ENCODE assay signal across 8 mouse cellular contexts in the genomic region with DNA sequence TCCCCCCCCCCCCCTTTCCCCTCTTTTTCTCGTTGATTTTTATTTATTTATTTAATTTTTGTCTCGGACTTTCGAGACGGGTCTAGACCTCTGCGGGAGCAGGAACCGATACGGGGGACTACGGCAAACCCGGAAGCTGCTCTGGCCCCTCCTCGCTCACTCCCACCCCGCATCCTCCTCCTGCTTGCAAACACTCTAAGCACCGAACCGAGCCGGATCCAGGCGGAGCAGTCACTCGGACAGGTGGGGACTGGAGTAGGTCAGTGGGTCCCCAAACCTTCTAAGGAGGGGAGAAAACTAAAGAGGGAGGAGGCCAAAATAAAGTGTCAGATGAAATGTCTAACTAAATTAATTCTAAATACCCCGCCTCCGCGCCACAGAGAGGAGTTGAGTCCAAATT. TPM values are rescaled to one million over a fixed set of nuclear protein-coding genes. Genes with fewer than 3 reads are reported as not detected.
A peak's percentile ranks its signal among the peaks of the same experiment; 100 is the strongest.
DNase-seq lines count a peak whose midpoint lies in the region; ATAC-seq lines count a peak whose summit lies in the region.

No protein-coding gene starts in this region.

- H3K9ac ChIP-seq in heart, embryonic 16.5 days (ENCODE audit: low read length), result no peak overlapping the region
- H3K9ac ChIP-seq in hindbrain, embryonic 12.5 days, result peak overlapping the region; percentile 51; the same call in 1 of the 2 replicates
- no peak overlapping the region for H3K9ac ChIP-seq in midbrain, embryonic 16.5 days (ENCODE audit: low read depth, low read length)

- H3K27ac ChIP-seq in heart, embryonic 16.5 days (ENCODE audit: low read length), result no peak overlapping the region
- H3K27ac ChIP-seq in hindbrain, embryonic 12.5 days, result no peak overlapping the region
- H3K27ac ChIP-seq in midbrain, embryonic 16.5 days (ENCODE audit: low read length), result peak overlapping the region; percentile 12; the same call in 1 of the 2 replicates

- peaks cover 96% of the 10 kb centered on the region for H3K27me3 ChIP-seq in heart, embryonic 16.5 days (ENCODE audit: control insufficient read depth, insufficient read depth, low read length)
- peaks cover 96% of the 10 kb centered on the region for H3K27me3 ChIP-seq in hindbrain, embryonic 12.5 days
- H3K27me3 ChIP-seq in midbrain, embryonic 16.5 days (ENCODE audit: control insufficient read depth, insufficient read depth, low read depth, low read length), result peaks cover 64% of the 10 kb centered on the region

- ATAC-seq in heart, embryonic 16.5 days (replicated peaks; ENCODE audit: extremely low read depth, insufficient read depth, low FRiP score), result no peak
- no peak for ATAC-seq in hindbrain, embryonic 12.5 days (ENCODE audit: low FRiP score)
- ATAC-seq in midbrain, embryonic 16.5 days, result peak; percentile 50; the same call in 1 of the 2 replicates

- H3K4me1 ChIP-seq in heart, embryonic 16.5 days (ENCODE audit: control insufficient read depth, insufficient read depth, low read length), result peaks cover 6% of the 10 kb centered on the region
- 0 out of 2 replicates have a peak, but pooled peaks cover 6% of the 10 kb centered on the region for H3K4me1 ChIP-seq in hindbrain, embryonic 12.5 days
- H3K4me1 ChIP-seq in midbrain, embryonic 16.5 days (ENCODE audit: control insufficient read depth, insufficient read depth, low read length), result peaks cover 3% of the 10 kb centered on the region; the same call in 1 of the 2 replicates

- WGBS in heart, embryonic 16.5 days, result 2% methylated on average over 18 of the region's 19 CpGs
- under 1% methylated on average over 19 of the region's 19 CpGs for WGBS in hindbrain, embryonic 12.5 days
- WGBS in midbrain, embryonic 16.5 days, result under 1% methylated on average over 19 of the region's 19 CpGs

- intact Hi-C loops in left cerebral cortex, postnatal 36 days (cut with DNase I), result no loop called here

- no peaks in the 10 kb centered on the region for H3K9me3 ChIP-seq in heart, embryonic 16.5 days (replicated peaks; ENCODE audit: control insufficient read depth, low read length)
- no peaks in the 10 kb centered on the region for H3K9me3 ChIP-seq in hindbrain, embryonic 12.5 days (replicated peaks)
- H3K9me3 ChIP-seq in midbrain, embryonic 16.5 days (replicated peaks; ENCODE audit: control insufficient read depth, low read length, poor library complexity, severe bottlenecking), result no peaks in the 10 kb centered on the region

- H3K36me3 ChIP-seq in heart, embryonic 16.5 days (ENCODE audit: control insufficient read depth, insufficient read depth), result no peaks in the 10 kb centered on the region
- H3K36me3 ChIP-seq in hindbrain, embryonic 12.5 days, result no peaks in the 10 kb centered on the region
- H3K36me3 ChIP-seq in midbrain, embryonic 16.5 days (ENCODE audit: control insufficient read depth, insufficient read depth, low read length), result no peaks in the 10 kb centered on the region

- DNase-seq in heart, adult 11 months, result no peak
- DNase-seq in adipocyte (ENCODE audit: low spot score), result peak; percentile 48
- no peak for DNase-seq in thymus, postnatal 10 days (ENCODE audit: low spot score in 2 of 2)
- DNase-seq in left cerebral cortex, adult 18-20 months (ENCODE audit: low spot score in 2 of 2), result no peak
- no peak for DNase-seq in left cerebral cortex, postnatal 36 days (ENCODE audit: low spot score in 2 of 2)

- H3K4me2 ChIP-seq in heart, embryonic 16.5 days (ENCODE audit: low read depth, low read length), result peak overlapping the region; percentile 55
- peak overlapping the region; percentile 63 for H3K4me2 ChIP-seq in hindbrain, embryonic 12.5 days (replicated peaks)
- H3K4me2 ChIP-seq in midbrain, embryonic 16.5 days (ENCODE audit: low read length), result peak overlapping the region; percentile 71

- H3K4me3 ChIP-seq in heart, embryonic 16.5 days (ENCODE audit: low read length), result peak overlapping the region; percentile 36
- peak overlapping the region; percentile 29 for H3K4me3 ChIP-seq in hindbrain, embryonic 12.5 days
- H3K4me3 ChIP-seq in midbrain, embryonic 16.5 days (ENCODE audit: low read depth, low read length), result peak overlapping the region; percentile 28

RNA-seq across cellular contexts. Expression of a gene that starts 5.4 kb away (rescaled TPM):
- polyA plus RNA-seq in heart, embryonic 16.5 days (2015; fragmentation: Nextera tagmentation; extraction: Ambion mirVana), result 0.07 TPM in 1 of 2 replicates, not detected in the other
- polyA plus RNA-seq in hindbrain, embryonic 12.5 days (2016; fragmentation: Nextera tagmentation; extraction: Ambion mirVana), result 7.5 and 8.8 TPM in 2 replicates
- 5.9 and 7.6 TPM in 2 replicates for polyA plus RNA-seq in midbrain, embryonic 16.5 days (2015; fragmentation: Nextera tagmentation; extraction: Ambion mirVana)
- total RNA-seq in left cerebral cortex, adult 18-20 months (2021), result not detected
- not detected for total RNA-seq in left cerebral cortex, postnatal 36 days (2021)
